Mouse (Mus musculus): ENCODE measurements around the gene Ndufb4. TPM values are rescaled to one million over a fixed set of nuclear protein-coding genes. Genes with fewer than 3 reads are reported as not detected.
"Not testable (repeated sequence)": the region's sequence is repeated elsewhere in the genome, so short reads cannot be mapped to it uniquely, and the experiment has no call there.

Gene Ndufb4
- polyA plus RNA-seq, 1 experiment from 2014 or later = 54.4 TPM

GRCm38 (mm10) chr16:37647936-37648335, 6.3 kb downstream of the Ndufb4 start:
- Histone ChIP-seq H3K36me3 (ENCODE audit: insufficient read depth) (peaks cover 28% of the 10 kb centered on the region), H3K4me1 (ENCODE audit: insufficient read depth) (peaks cover under 1% of the 10 kb centered on the region; the same call in 1 of the 2 replicates), H3K9me3 (ENCODE audit: low read depth, low read length) (no peaks in the 10 kb centered on the region), H3K27me3 (ENCODE audit: insufficient read depth, low read length) (no peaks in the 10 kb centered on the region), H3K9ac (no peak overlapping the region), H3K4me3 (ENCODE audit: low read depth, low read length) (no peak overlapping the region), H3K4me2 (no peak overlapping the region), H3K27ac (ENCODE audit: low read depth) (no peak overlapping the region)
- ATAC-seq (ENCODE audit: insufficient read depth) (no peak), DNase-seq (no peak)
- 86% methylated on average over 8 of the region's 8 CpGs for WGBS
- TF ChIP-seq CTCF (IDR thresholded peaks at IDR 0.05; ENCODE audit: low read depth) = no peak

- Histone ChIP-seq H3K9me3 (ENCODE audit: low read depth, low read length) (no peaks in the 10 kb centered on the region), H3K9ac (no peak overlapping the region), H3K27ac (ENCODE audit: low read depth) (no peak overlapping the region), H3K4me3 (ENCODE audit: low read depth, low read length) (no peak overlapping the region), H3K4me1 (ENCODE audit: insufficient read depth) (no peaks in the 10 kb centered on the region), H3K27me3 (ENCODE audit: insufficient read depth, low read length) (no peaks in the 10 kb centered on the region), H3K36me3 (ENCODE audit: insufficient read depth) (peaks cover 28% of the 10 kb centered on the region), H3K4me2 (no peak overlapping the region)
- WGBS = 89% methylated on average over 16 of the region's 16 CpGs
- DNase-seq (no peak), ATAC-seq (ENCODE audit: insufficient read depth) (no peak)
- no peak for TF ChIP-seq CTCF (IDR thresholded peaks at IDR 0.05; ENCODE audit: low read depth)
Observed at GRCm38 (mm10) chr16:37647067-37647466, 7.2 kb downstream of the Ndufb4 start.

- H3K4me1 ChIP-seq (ENCODE audit: insufficient read depth) = no peaks in the 10 kb centered on the region
- H3K4me2 ChIP-seq = no peak overlapping the region
- no peak overlapping the region for H3K27ac ChIP-seq (ENCODE audit: low read depth)
- H3K9me3 ChIP-seq (ENCODE audit: low read depth, low read length) = no peaks in the 10 kb centered on the region
- 86% methylated on average over 3 of the region's 3 CpGs for WGBS
- no peak overlapping the region for H3K9ac ChIP-seq
- ATAC-seq (ENCODE audit: insufficient read depth) (no peak), DNase-seq (no peak)
- H3K27me3 ChIP-seq (ENCODE audit: insufficient read depth, low read length) = no peaks in the 10 kb centered on the region
- peaks cover 28% of the 10 kb centered on the region for H3K36me3 ChIP-seq (ENCODE audit: insufficient read depth)
- no peak for TF ChIP-seq CTCF (IDR thresholded peaks at IDR 0.05; ENCODE audit: low read depth)
- no peak overlapping the region for H3K4me3 ChIP-seq (ENCODE audit: low read depth, low read length)
Observed at GRCm38 (mm10) chr16:37645799-37646198, 8.5 kb downstream of the Ndufb4 start.

GRCm38 (mm10) chr16:37645211-37645610, 9.0 kb downstream of the Ndufb4 start:
- Histone ChIP-seq H3K4me1 (ENCODE audit: insufficient read depth) (no peaks in the 10 kb centered on the region), H3K4me2 (no peak overlapping the region), H3K27me3 (ENCODE audit: insufficient read depth, low read length) (no peaks in the 10 kb centered on the region), H3K4me3 (ENCODE audit: low read depth, low read length) (no peak overlapping the region), H3K9ac (no peak overlapping the region), H3K9me3 (ENCODE audit: low read depth, low read length) (no peaks in the 10 kb centered on the region), H3K36me3 (ENCODE audit: insufficient read depth) (peaks cover 28% of the 10 kb centered on the region), H3K27ac (ENCODE audit: low read depth) (no peak overlapping the region)
- no peak for TF ChIP-seq CTCF (IDR thresholded peaks at IDR 0.05; ENCODE audit: low read depth)
- WGBS = 90% methylated on average over 8 of the region's 8 CpGs
- DNase-seq = no peak
- no peak for ATAC-seq (ENCODE audit: insufficient read depth)

GRCm38 (mm10) chr16:37644486-37644885, 9.8 kb downstream of the Ndufb4 start:
- Histone ChIP-seq H3K27me3 (ENCODE audit: insufficient read depth, low read length) (no peaks in the 10 kb centered on the region), H3K4me3 (ENCODE audit: low read depth, low read length) (no peak overlapping the region), H3K36me3 (ENCODE audit: insufficient read depth) (peaks cover 28% of the 10 kb centered on the region), H3K9me3 (ENCODE audit: low read depth, low read length) (no peaks in the 10 kb centered on the region), H3K4me1 (ENCODE audit: insufficient read depth) (no peaks in the 10 kb centered on the region), H3K4me2 (no peak overlapping the region), H3K9ac (no peak overlapping the region), H3K27ac (ENCODE audit: low read depth) (no peak overlapping the region)
- DNase-seq = no peak
- no peak; the same call in 1 of the 2 replicates for ATAC-seq (ENCODE audit: insufficient read depth)
- 84% methylated on average over 5 of the region's 5 CpGs for WGBS
- no peak for TF ChIP-seq CTCF (IDR thresholded peaks at IDR 0.05; ENCODE audit: low read depth)

- H3K4me3 ChIP-seq (ENCODE audit: low read depth, low read length); H3K4me2 ChIP-seq; H3K9ac ChIP-seq; H3K27ac ChIP-seq (ENCODE audit: low read depth); H3K27me3 ChIP-seq (ENCODE audit: insufficient read depth, low read length); H3K9me3 ChIP-seq (ENCODE audit: low read depth, low read length); DNase-seq; ATAC-seq (ENCODE audit: insufficient read depth); H3K36me3 ChIP-seq (ENCODE audit: insufficient read depth); H3K4me1 ChIP-seq (ENCODE audit: insufficient read depth): not testable (repeated sequence)
Observed at GRCm38 (mm10) chr16:37640522-37640921, 13.7 kb downstream of the Ndufb4 start.

GRCm38 (mm10) chr16:37637802-37638201, 16.5 kb downstream of the Ndufb4 start:
- Histone ChIP-seq H3K36me3 (ENCODE audit: insufficient read depth) (no peaks in the 10 kb centered on the region), H3K4me2 (no peak overlapping the region), H3K4me1 (ENCODE audit: insufficient read depth) (no peaks in the 10 kb centered on the region), H3K27ac (ENCODE audit: low read depth) (no peak overlapping the region), H3K4me3 (ENCODE audit: low read depth, low read length) (no peak overlapping the region), H3K27me3 (ENCODE audit: insufficient read depth, low read length) (no peaks in the 10 kb centered on the region), H3K9me3 (ENCODE audit: low read depth, low read length) (no peaks in the 10 kb centered on the region), H3K9ac (no peak overlapping the region)
- no peak for TF ChIP-seq CTCF (IDR thresholded peaks at IDR 0.05; ENCODE audit: low read depth)
- DNase-seq (no peak), ATAC-seq (ENCODE audit: insufficient read depth) (no peak)

GRCm38 (mm10) chr16:37636107-37636506, 18.1 kb downstream of the Ndufb4 start:
- Histone ChIP-seq H3K27ac (ENCODE audit: low read depth) (no peak overlapping the region), H3K36me3 (ENCODE audit: insufficient read depth) (no peaks in the 10 kb centered on the region), H3K4me1 (ENCODE audit: insufficient read depth) (no peaks in the 10 kb centered on the region), H3K4me2 (no peak overlapping the region), H3K9ac (no peak overlapping the region), H3K27me3 (ENCODE audit: insufficient read depth, low read length) (no peaks in the 10 kb centered on the region), H3K9me3 (ENCODE audit: low read depth, low read length) (no peaks in the 10 kb centered on the region), H3K4me3 (ENCODE audit: low read depth, low read length) (no peak overlapping the region)
- ATAC-seq (ENCODE audit: insufficient read depth) = no peak
- DNase-seq = no peak
- no peak for TF ChIP-seq CTCF (IDR thresholded peaks at IDR 0.05; ENCODE audit: low read depth)
- 59% methylated on average over 6 of the region's 6 CpGs for WGBS

Data from lung, embryonic 14.5 days (tissue).